9 mouse cellular contexts compared by ENCODE assay signal in genomic region chr2:4586245-4586644, GRCm38 (mm10).
DNase-seq lines count a peak whose midpoint lies in the region; ATAC-seq and TF ChIP-seq lines count a peak whose summit lies in the region.
"Had no signal": no experiment of that assay in that cellular context is flagged by ENCODE, and none has a peak within 500 bp of the region (broad histone marks: within the 10 kb centered on the region; RNA-seq: fewer than 3 reads in every experiment).

No protein-coding gene starts in this region.

- H3K4me2 ChIP-seq in heart, postnatal 0 days (ENCODE audit: low read depth, low read length) = no peak overlapping the region
- no peak overlapping the region for H3K4me2 ChIP-seq in stomach, embryonic 16.5 days (ENCODE audit: low read depth, low read length)
- H3K4me2 ChIP-seq: forebrain, embryonic 12.5 days had no signal

- no peak overlapping the region for H3K4me3 ChIP-seq in liver, adult 2 months (ENCODE audit: insufficient read depth, low read depth, low read length)
- H3K4me3 ChIP-seq in heart, postnatal 0 days (ENCODE audit: low read depth, low read length) = no peak overlapping the region
- no peak overlapping the region for H3K4me3 ChIP-seq in stomach, embryonic 16.5 days (replicated peaks; ENCODE audit: low read length)
- H3K4me3 ChIP-seq: forebrain, embryonic 12.5 days had no signal

- H3K9me3 ChIP-seq in heart, postnatal 0 days (replicated peaks; ENCODE audit: control insufficient read depth, low read length) = no peaks in the 10 kb centered on the region
- no peaks in the 10 kb centered on the region for H3K9me3 ChIP-seq in stomach, embryonic 16.5 days (replicated peaks; ENCODE audit: control insufficient read depth, low read length)
- H3K9me3 ChIP-seq: forebrain, embryonic 12.5 days had no signal

- H3K79me2 ChIP-seq in liver, adult 2 months (ENCODE audit: control insufficient read depth, insufficient read depth, low read length) = no peaks in the 10 kb centered on the region

- H3K27ac ChIP-seq in liver, adult 2 months (replicated peaks; ENCODE audit: insufficient read depth, low read depth, low read length) = 0 out of 2 replicates have a peak overlapping the region, but pooled peaks have one; percentile 26
- peak overlapping the region; percentile 65 for H3K27ac ChIP-seq in heart, postnatal 0 days (ENCODE audit: low read depth)
- peak overlapping the region; percentile 90 for H3K27ac ChIP-seq in stomach, embryonic 16.5 days (ENCODE audit: low read length)
- H3K27ac ChIP-seq: forebrain, embryonic 12.5 days had no signal

- H3K36me3 ChIP-seq in liver, adult 2 months (ENCODE audit: control insufficient read depth, insufficient read depth, low read length) = peaks cover 5% of the 10 kb centered on the region
- H3K36me3 ChIP-seq in heart, postnatal 0 days (replicated peaks; ENCODE audit: control insufficient read depth, insufficient read depth, low read length) = peaks cover 54% of the 10 kb centered on the region
- peaks cover 4% of the 10 kb centered on the region; the same call in 1 of the 2 replicates for H3K36me3 ChIP-seq in stomach, embryonic 16.5 days (ENCODE audit: control insufficient read depth, insufficient read depth, low read length)

- peak; percentile 47 for ATAC-seq in heart, postnatal 0 days (ENCODE audit: insufficient read depth, low read depth)
- no peak for ATAC-seq in stomach, embryonic 16.5 days (ENCODE audit: insufficient read depth, low FRiP score)

- peaks cover 4% of the 10 kb centered on the region for H3K4me1 ChIP-seq in liver, adult 2 months (ENCODE audit: control insufficient read depth, insufficient read depth, low read length)
- H3K4me1 ChIP-seq in heart, postnatal 0 days (ENCODE audit: control insufficient read depth, insufficient read depth) = 0 out of 2 replicates have a peak, but pooled peaks cover 4% of the 10 kb centered on the region
- peaks cover 21% of the 10 kb centered on the region for H3K4me1 ChIP-seq in stomach, embryonic 16.5 days (ENCODE audit: control insufficient read depth, insufficient read depth, low read length)

- no peak for DNase-seq in liver, adult 2 months (ENCODE audit: extremely low read depth, low read depth, low spot score)
- DNase-seq in liver = no peak
- no peak for DNase-seq in heart, postnatal 0 days (ENCODE audit: low spot score)
- peak; percentile 39 to 57 for DNase-seq in kidney, postnatal 4 days
- no peak for DNase-seq in testis, postnatal 14 days (ENCODE audit: low spot score)
- no peak for DNase-seq in ovary, adult 18-20 months (ENCODE audit: low spot score)
- no peak for DNase-seq in urinary bladder, postnatal 25 days (ENCODE audit: low spot score)

- 75% methylated on average over 11 of the region's 11 CpGs for WGBS in liver, adult 2 months
- WGBS in heart, postnatal 0 days = 45% methylated on average over 11 of the region's 11 CpGs
- 64% methylated on average over 11 of the region's 11 CpGs for WGBS in stomach, embryonic 16.5 days

- no peak for TF ChIP-seq EP300 in heart, postnatal 0 days (IDR thresholded peaks at IDR 0.05; ENCODE audit: low read depth)

- no peak for TF ChIP-seq CTCF in liver, adult 2 months (IDR thresholded peaks at IDR 0.05; ENCODE audit: low read depth, low read length)
- TF ChIP-seq CTCF in heart, postnatal 0 days (IDR thresholded peaks at IDR 0.05; ENCODE audit: low read depth) = no peak

- no peak for TF ChIP-seq POLR2A in liver, adult 2 months (IDR thresholded peaks at IDR 0.05; ENCODE audit: extremely low read depth, insufficient read depth, low read length)

- H3K9ac ChIP-seq in liver, adult 2 months (ENCODE audit: low read depth, low read length) = no peak overlapping the region; the same call in 1 of the 2 replicates
- no peak overlapping the region for H3K9ac ChIP-seq in heart, postnatal 0 days (replicated peaks; ENCODE audit: low read depth, low read length)
- no peak overlapping the region; the same call in 1 of the 2 replicates for H3K9ac ChIP-seq in stomach, embryonic 16.5 days (ENCODE audit: low read length)
- H3K9ac ChIP-seq: forebrain, embryonic 12.5 days had no signal

- no peaks in the 10 kb centered on the region for H3K27me3 ChIP-seq in liver, adult 2 months (ENCODE audit: control insufficient read depth, insufficient read depth, low read length)
- H3K27me3 ChIP-seq in heart, postnatal 0 days (ENCODE audit: control insufficient read depth, insufficient read depth, low read length) = no peaks in the 10 kb centered on the region
- no peaks in the 10 kb centered on the region for H3K27me3 ChIP-seq in stomach, embryonic 16.5 days (ENCODE audit: control insufficient read depth, insufficient read depth, low read length)
- H3K27me3 ChIP-seq: forebrain, embryonic 12.5 days had no signal

Comparison
In these comparisons a context has a peak if more than half of its experiments do, and no peak if none do; other contexts are left out.
1. DNase-seq: peak in kidney, postnatal 4 days (2 of 2); none in liver, adult 2 months (single experiment), liver (single experiment), heart, postnatal 0 days (single experiment), testis, postnatal 14 days (single experiment), ovary, adult 18-20 months (single experiment) and urinary bladder, postnatal 25 days (single experiment).
2. H3K27ac ChIP-seq: peak in every context shown above with its lines; median percentile 90 in stomach, embryonic 16.5 days; 65 in heart, postnatal 0 days; 26 in liver, adult 2 months.